Mouse (Mus musculus) lung, postnatal 10 days (tissue): ENCODE data around the gene Adamts10.

Experiments
- DNase-seq: peaks from one replicate; pipeline ENCODE4 v3.0.0; 2021

Gene Adamts10

GRCm38 (mm10) chr17:33523918-33524755 is at the start of gene Adamts10:
Adamts10 (plus strand) TSS chr17:33524204.
- peak; percentile 95 for DNase-seq

GRCm38 (mm10) chr17:33484020-33484419 is 40.0 kb upstream of the Adamts10 start:
- peak; percentile 41 for DNase-seq

- no peak for DNase-seq
Measured at GRCm38 (mm10) chr17:33487211-33487610, 36.8 kb upstream of the Adamts10 start.

- DNase-seq, result peak; percentile 66
Measured at GRCm38 (mm10) chr17:33487652-33488051, 36.4 kb upstream of the Adamts10 start.

GRCm38 (mm10) chr17:33491371-33491770 is 32.6 kb upstream of the Adamts10 start:
- DNase-seq, result no peak

GRCm38 (mm10) chr17:33493065-33493464 is 30.9 kb upstream of the Adamts10 start:
- DNase-seq, result peak; percentile 68

GRCm38 (mm10) chr17:33494586-33494985 is 29.4 kb upstream of the Adamts10 start:
- DNase-seq, result peak; percentile 69

- DNase-seq, result no peak
Measured at GRCm38 (mm10) chr17:33498918-33499317, 25.1 kb upstream of the Adamts10 start.

GRCm38 (mm10) chr17:33508386-33508785 is 15.6 kb upstream of the Adamts10 start:
- DNase-seq, result no peak

GRCm38 (mm10) chr17:33510172-33510571 is 13.8 kb upstream of the Adamts10 start:
- DNase-seq, result peak; percentile 51

- peak; percentile 64 for DNase-seq
Measured at GRCm38 (mm10) chr17:33512441-33513415, 11.3 kb upstream of the Adamts10 start.

- DNase-seq, result no peak
Measured at GRCm38 (mm10) chr17:33513874-33514273, 10.1 kb upstream of the Adamts10 start.

- peak; percentile 55 for DNase-seq
Measured at GRCm38 (mm10) chr17:33520366-33520765, 3.6 kb upstream of the Adamts10 start.

GRCm38 (mm10) chr17:33523431-33523917 is 530 bp upstream of the Adamts10 start:
- no peak for DNase-seq

GRCm38 (mm10) chr17:33524806-33525373 is 886 bp downstream of the Adamts10 start:
- peak; percentile 66 for DNase-seq

- DNase-seq, result peak; percentile 79
Measured at GRCm38 (mm10) chr17:33526506-33526905, 2.5 kb downstream of the Adamts10 start.

- peak; percentile 74 for DNase-seq
Measured at GRCm38 (mm10) chr17:33539106-33539675, 15.2 kb downstream of the Adamts10 start.

GRCm38 (mm10) chr17:33539878-33540277 is 15.9 kb downstream of the Adamts10 start:
- no peak for DNase-seq

- no peak for DNase-seq
Measured at GRCm38 (mm10) chr17:33549212-33549611, 25.2 kb downstream of the Adamts10 start.

- DNase-seq, result no peak
Measured at GRCm38 (mm10) chr17:33550388-33550787, 26.4 kb downstream of the Adamts10 start.

GRCm38 (mm10) chr17:33552113-33552512 is 28.1 kb downstream of the Adamts10 start:
- DNase-seq, result no peak

- peak; percentile 74 for DNase-seq
Measured at GRCm38 (mm10) chr17:33552964-33553363, 29.0 kb downstream of the Adamts10 start.
